Mouse (Mus musculus): Measurements from ENCODE around the gene Cd300lf. TPM values are rescaled to one million over a fixed set of nuclear protein-coding genes. Genes with fewer than 3 reads are reported as not detected.

Gene Cd300lf
- polyA plus RNA-seq (2012): not detected in 2 replicates

GRCm38 (mm10) chr11:115133800-115134199, at the start of gene Cd300lf:
Gene Cd300lf (minus strand): TSS chr11:115133992.
- TF ChIP-seq GATA1 (IDR thresholded peaks at IDR 0.05; ENCODE audit: low read length): no peak

GRCm38 (mm10) chr11:115181913-115182638, 48.3 kb upstream of the Cd300lf start:
- no peak for TF ChIP-seq GATA1 (IDR thresholded peaks at IDR 0.05; ENCODE audit: low read length)

GRCm38 (mm10) chr11:115179881-115180280, 46.1 kb upstream of the Cd300lf start:
- no peak for TF ChIP-seq GATA1 (IDR thresholded peaks at IDR 0.05; ENCODE audit: low read length)

- no peak for TF ChIP-seq GATA1 (IDR thresholded peaks at IDR 0.05; ENCODE audit: low read length)
Measured at GRCm38 (mm10) chr11:115179191-115179590, 45.4 kb upstream of the Cd300lf start.

- no peak for TF ChIP-seq GATA1 (IDR thresholded peaks at IDR 0.05; ENCODE audit: low read length)
Measured at GRCm38 (mm10) chr11:115178766-115179165, 45.0 kb upstream of the Cd300lf start.

- TF ChIP-seq GATA1 (IDR thresholded peaks at IDR 0.05; ENCODE audit: low read length): no peak
Measured at GRCm38 (mm10) chr11:115177559-115178195, 43.9 kb upstream of the Cd300lf start.

- no peak for TF ChIP-seq GATA1 (IDR thresholded peaks at IDR 0.05; ENCODE audit: low read length)
Measured at GRCm38 (mm10) chr11:115176399-115177190, 42.8 kb upstream of the Cd300lf start.

GRCm38 (mm10) chr11:115173549-115174339, 40.0 kb upstream of the Cd300lf start:
- TF ChIP-seq GATA1 (IDR thresholded peaks at IDR 0.05; ENCODE audit: low read length): no peak

GRCm38 (mm10) chr11:115172825-115173287, 39.1 kb upstream of the Cd300lf start:
- no peak for TF ChIP-seq GATA1 (IDR thresholded peaks at IDR 0.05; ENCODE audit: low read length)

- no peak for TF ChIP-seq GATA1 (IDR thresholded peaks at IDR 0.05; ENCODE audit: low read length)
Measured at GRCm38 (mm10) chr11:115171125-115171524, 37.3 kb upstream of the Cd300lf start.

GRCm38 (mm10) chr11:115169430-115169829, 35.6 kb upstream of the Cd300lf start:
- no peak for TF ChIP-seq GATA1 (IDR thresholded peaks at IDR 0.05; ENCODE audit: low read length)

GRCm38 (mm10) chr11:115167631-115168249, 33.9 kb upstream of the Cd300lf start:
- no peak for TF ChIP-seq GATA1 (IDR thresholded peaks at IDR 0.05; ENCODE audit: low read length)

- TF ChIP-seq GATA1 (IDR thresholded peaks at IDR 0.05; ENCODE audit: low read length): no peak
Measured at GRCm38 (mm10) chr11:115166776-115167175, 33.0 kb upstream of the Cd300lf start.

- TF ChIP-seq GATA1 (IDR thresholded peaks at IDR 0.05; ENCODE audit: low read length): no peak
Measured at GRCm38 (mm10) chr11:115164976-115165374, 31.2 kb upstream of the Cd300lf start.

Measured in G1E-ER4 (cell line).